Mouse (Mus musculus): Measurements from ENCODE around the gene Olfr888. TPM values are rescaled to one million over a fixed set of nuclear protein-coding genes. Genes with fewer than 3 reads are reported as not detected.

Gene Olfr888
- not detected for total RNA-seq (2021)

DNA sequence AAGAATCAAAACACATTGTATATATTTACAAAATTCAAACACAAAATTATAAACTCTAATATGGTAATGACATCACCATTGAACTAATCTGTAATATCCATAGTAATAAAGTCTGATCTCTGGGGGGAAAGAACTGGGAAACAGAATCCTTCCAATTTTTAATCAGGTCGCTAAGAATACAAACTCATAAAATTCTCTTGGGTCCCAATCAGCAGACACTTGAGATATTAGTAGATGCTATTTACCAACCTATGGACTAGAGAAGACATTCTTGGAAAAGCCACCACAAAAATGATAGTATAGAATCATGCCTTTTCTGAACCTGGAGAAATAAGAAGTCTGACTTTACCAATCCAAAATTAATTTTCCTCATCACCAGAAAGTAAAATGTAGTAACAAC lies at the start of gene Olfr888:
Gene Olfr888, plus strand, starts transcription at position 301 of the 400 bp plus-strand sequence.
- no peak for DNase-seq
- intact Hi-C loops (cut with DNase I): no loop called here

DNA sequence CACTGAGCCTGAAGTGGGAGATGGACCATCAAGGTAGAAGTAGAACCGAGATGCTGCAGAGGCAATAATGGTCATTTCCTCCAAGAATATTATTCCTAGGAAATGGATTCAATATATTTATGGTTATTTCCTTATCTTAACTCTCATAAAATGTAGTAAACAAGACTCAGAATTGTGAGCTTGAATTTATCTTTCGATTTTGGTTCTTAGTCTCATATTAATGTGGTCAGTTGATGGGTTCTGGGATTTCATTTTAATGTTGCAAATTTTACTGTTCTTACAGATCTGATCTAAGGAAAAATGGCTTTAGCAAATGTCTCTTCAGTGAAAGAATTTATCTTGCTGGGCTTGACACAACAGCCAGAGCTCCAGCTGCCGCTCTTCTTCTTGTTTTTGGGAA lies 46.9 kb upstream of the Olfr888 start, which contains the start of gene Olfr885:
Gene Olfr885, plus strand, starts transcription at position 301 of the 400 bp plus-strand sequence.
- intact Hi-C loops (cut with DNase I): no loop called here
- DNase-seq: no peak

DNA sequence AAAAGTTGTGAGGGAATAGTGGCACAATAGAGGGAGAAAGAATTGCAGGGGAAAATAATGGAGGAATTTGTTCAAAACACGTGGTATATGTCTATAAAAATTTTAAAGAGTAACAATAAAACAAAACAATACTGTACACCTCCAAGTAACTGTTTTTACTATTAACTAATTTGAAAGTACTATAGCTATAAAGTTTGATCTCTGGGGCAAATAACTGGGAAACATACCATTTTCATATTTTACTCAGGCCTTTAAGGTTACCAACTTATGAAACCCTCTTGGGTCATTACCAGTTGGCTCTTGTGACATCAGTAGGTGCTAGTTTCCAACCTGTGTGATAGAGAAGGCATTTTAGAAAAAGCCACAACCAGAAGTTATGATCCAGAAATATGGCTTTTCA lies 24.2 kb upstream of the Olfr888 start, which contains the start of gene Olfr887:
Gene Olfr887, plus strand, starts transcription at position 301 of the 400 bp plus-strand sequence.
- DNase-seq: no peak
- intact Hi-C loops (cut with DNase I): no loop called here

DNA sequence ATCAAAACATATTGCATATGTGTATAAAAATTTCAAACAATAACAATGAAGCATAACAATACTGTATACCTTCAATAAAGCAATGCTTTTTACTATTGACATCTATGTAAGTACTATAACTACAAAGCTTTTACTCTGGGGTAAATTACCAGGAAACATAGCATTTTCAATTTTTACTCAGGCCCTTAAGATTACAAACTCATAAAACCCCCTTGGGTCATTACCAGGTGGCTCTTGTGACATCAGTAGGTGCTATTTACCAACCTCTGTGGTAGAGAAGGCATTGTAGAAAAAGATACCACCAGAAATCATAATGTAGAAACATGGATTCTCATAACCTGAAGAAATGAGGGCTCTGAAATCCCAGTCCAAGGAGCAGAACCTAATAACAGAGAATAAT lies 7.0 kb downstream of the Olfr888 start, which contains the start of gene Olfr889:
Gene Olfr889, plus strand, starts transcription at position 301 of the 400 bp plus-strand sequence.
- intact Hi-C loops (cut with DNase I): no loop called here
- DNase-seq: no peak

DNA sequence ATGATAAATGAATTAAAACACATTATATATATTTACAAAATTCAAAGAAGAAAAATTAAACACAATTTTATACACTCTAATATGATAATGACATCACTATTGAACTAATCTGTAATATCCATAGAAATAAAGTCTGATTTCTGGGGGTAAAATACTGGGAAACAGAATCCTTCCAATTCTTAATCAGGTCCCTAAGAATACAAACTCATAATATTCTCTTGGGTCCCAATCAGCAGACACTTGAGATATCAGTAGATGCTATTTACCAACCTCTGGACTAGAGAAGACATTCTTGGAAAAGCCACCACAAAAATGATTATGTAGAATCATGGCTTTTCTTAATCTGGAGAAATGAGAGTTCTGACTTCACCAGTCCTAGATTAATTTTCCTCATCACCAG lies 34.3 kb downstream of the Olfr888 start, which contains the start of gene Olfr890:
Gene Olfr890, plus strand, starts transcription at position 301 of the 400 bp plus-strand sequence.
- intact Hi-C loops (cut with DNase I): no loop called here
- no peak for DNase-seq

Other genes starting within 250 kb of the Olfr888 start
- not detected for gene Olfr145, start 211.4 kb upstream of the Olfr888 start, total RNA-seq (2021)
- not detected for gene Olfr878, start 190.3 kb upstream of the Olfr888 start, total RNA-seq (2021)
- not detected for gene Olfr881, start 116.3 kb upstream of the Olfr888 start, total RNA-seq (2021)
- gene Olfr883, start 82.3 kb upstream of the Olfr888 start, total RNA-seq (2021): not detected
- gene Olfr884, start 61.6 kb upstream of the Olfr888 start, total RNA-seq (2021): not detected
- gene Olfr885, start 46.8 kb upstream of the Olfr888 start, total RNA-seq (2021): not detected
- not detected for gene Olfr887, start 24.1 kb upstream of the Olfr888 start, total RNA-seq (2021)
- not detected for gene Olfr889, start 7.1 kb downstream of the Olfr888 start, total RNA-seq (2021)
- gene Olfr890, start 34.4 kb downstream of the Olfr888 start, total RNA-seq (2021): not detected
- not detected for gene Olfr891, start 72.7 kb downstream of the Olfr888 start, total RNA-seq (2021)
- gene Olfr893, start 100.2 kb downstream of the Olfr888 start, total RNA-seq (2021): not detected
- not detected for gene Olfr894, start 109.9 kb downstream of the Olfr888 start, total RNA-seq (2021)
- gene Olfr143, start 144.6 kb downstream of the Olfr888 start, total RNA-seq (2021): not detected
- gene Olfr895, start 159.7 kb downstream of the Olfr888 start, total RNA-seq (2021): not detected
- not detected for gene Olfr896-ps1, start 183.0 kb downstream of the Olfr888 start, total RNA-seq (2021)
- not detected for gene Olfr25, start 220.9 kb downstream of the Olfr888 start, total RNA-seq (2021)
- gene Olfr898, start 240.3 kb downstream of the Olfr888 start, total RNA-seq (2021): not detected